In the genomic region with DNA sequence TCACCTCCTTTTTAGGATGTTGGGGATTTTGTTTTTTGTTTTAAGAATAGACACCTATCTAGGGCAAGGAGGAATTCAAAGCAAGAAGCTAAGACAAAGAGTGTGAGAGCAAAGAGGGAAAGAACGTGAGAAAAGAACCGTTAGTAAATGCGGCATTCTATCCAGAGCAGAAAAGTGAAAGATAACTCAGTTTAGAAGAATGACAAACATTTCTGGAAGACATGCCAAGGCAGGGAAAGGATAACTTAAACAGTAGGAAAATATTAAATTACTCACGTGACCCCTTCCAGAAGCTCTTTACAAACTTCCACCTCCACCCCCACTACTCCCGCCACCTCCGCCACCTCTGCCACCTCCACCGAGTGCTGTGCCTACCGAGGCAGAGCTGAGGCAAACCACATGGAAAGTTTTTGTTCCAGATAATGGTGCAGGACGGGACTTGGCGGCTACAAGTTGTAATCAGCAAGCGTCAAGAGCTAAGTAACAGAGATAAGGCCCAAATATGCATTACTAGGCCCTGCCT, we compare ENCODE assay signal across 8 mouse cellular contexts. TPM values are rescaled to one million over a fixed set of nuclear protein-coding genes. Genes with fewer than 3 reads are reported as not detected.
DNase-seq lines count a peak whose midpoint lies in the region; ATAC-seq lines count a peak whose summit lies in the region.

No protein-coding gene starts in this region.

- H3K4me1 ChIP-seq in forebrain, embryonic 13.5 days, result peaks cover 67% of the 10 kb centered on the region
- peaks cover 51% of the 10 kb centered on the region for H3K4me1 ChIP-seq in limb, embryonic 12.5 days (replicated peaks)

- DNase-seq in lung, adult 18-20 months, result peak; percentile 63 to 69
- DNase-seq in lung, postnatal 14 days, result no peak
- DNase-seq in spleen, postnatal 36 days (ENCODE audit: low spot score in 2 of 2), result peak; percentile 33 to 38
- no peak for DNase-seq in cerebellum, adult 11 months
- DNase-seq in left cerebral cortex, postnatal 25 days (ENCODE audit: low spot score in 2 of 2), result no peak
- no peak for DNase-seq in thymus, postnatal 14 days

- no peak overlapping the region for H3K4me2 ChIP-seq in forebrain, embryonic 13.5 days
- H3K4me2 ChIP-seq in limb, embryonic 12.5 days, result no peak overlapping the region

- no peaks in the 10 kb centered on the region for H3K9me3 ChIP-seq in forebrain, embryonic 13.5 days (replicated peaks)
- no peaks in the 10 kb centered on the region for H3K9me3 ChIP-seq in limb, embryonic 12.5 days

- 77% methylated on average over 11 of the region's 11 CpGs for WGBS in forebrain, embryonic 13.5 days
- 85% methylated on average over 11 of the region's 11 CpGs for WGBS in limb, embryonic 12.5 days

- intact Hi-C loops in left cerebral cortex, postnatal 25 days (cut with DNase I), result no loop called here

- no peak for ATAC-seq in forebrain, embryonic 13.5 days
- ATAC-seq in limb, embryonic 12.5 days (ENCODE audit: insufficient number of reproducible peaks, insufficient read depth, low FRiP score, low TSS enrichment, low read depth), result no peak

- no peaks in the 10 kb centered on the region for H3K36me3 ChIP-seq in forebrain, embryonic 13.5 days (ENCODE audit: poor library complexity, severe bottlenecking)
- no peaks in the 10 kb centered on the region for H3K36me3 ChIP-seq in limb, embryonic 12.5 days

- no peak overlapping the region for H3K9ac ChIP-seq in forebrain, embryonic 13.5 days
- H3K9ac ChIP-seq in limb, embryonic 12.5 days (replicated peaks), result no peak overlapping the region

- peak overlapping the region; percentile 84 for H3K27ac ChIP-seq in forebrain, embryonic 13.5 days
- peak overlapping the region; percentile 93 for H3K27ac ChIP-seq in limb, embryonic 12.5 days

- H3K27me3 ChIP-seq in forebrain, embryonic 13.5 days, result no peaks in the 10 kb centered on the region
- no peaks in the 10 kb centered on the region for H3K27me3 ChIP-seq in limb, embryonic 12.5 days

- no peak overlapping the region for H3K4me3 ChIP-seq in forebrain, embryonic 13.5 days
- H3K4me3 ChIP-seq in limb, embryonic 12.5 days (replicated peaks), result no peak overlapping the region

RNA-seq across cellular contexts. Expression of gene Gab1, which starts 11.5 kb away (rescaled TPM):
- polyA plus RNA-seq in forebrain, embryonic 13.5 days (2015; fragmentation: Nextera tagmentation; extraction: Ambion mirVana), result 10.8 TPM in 2 replicates
- 20.4 and 24.4 TPM in 2 replicates for polyA plus RNA-seq in limb, embryonic 12.5 days (2016; fragmentation: Nextera tagmentation; extraction: Ambion mirVana)
- total RNA-seq in left cerebral cortex, postnatal 25 days (2021), result 10 to 100 TPM; 13.6 to 14.1 TPM

Comparison
In these comparisons a context has a peak if more than half of its experiments do, and no peak if none do; other contexts are left out.
1. DNase-seq: peak in lung, adult 18-20 months (2 of 2) and spleen, postnatal 36 days (2 of 2); none in lung, postnatal 14 days (single experiment), cerebellum, adult 11 months (single experiment), left cerebral cortex, postnatal 25 days (0 of 2) and thymus, postnatal 14 days (single experiment).